Mouse (Mus musculus): ENCODE measurements around the gene Efemp2. TPM values are rescaled to one million over a fixed set of nuclear protein-coding genes. Genes with fewer than 3 reads are reported as not detected.
A peak's percentile ranks its signal among the peaks of the same experiment; 100 is the strongest.

Efemp2 gene
- polyA plus RNA-seq, 1 experiment, result 177 TPM

DNA sequence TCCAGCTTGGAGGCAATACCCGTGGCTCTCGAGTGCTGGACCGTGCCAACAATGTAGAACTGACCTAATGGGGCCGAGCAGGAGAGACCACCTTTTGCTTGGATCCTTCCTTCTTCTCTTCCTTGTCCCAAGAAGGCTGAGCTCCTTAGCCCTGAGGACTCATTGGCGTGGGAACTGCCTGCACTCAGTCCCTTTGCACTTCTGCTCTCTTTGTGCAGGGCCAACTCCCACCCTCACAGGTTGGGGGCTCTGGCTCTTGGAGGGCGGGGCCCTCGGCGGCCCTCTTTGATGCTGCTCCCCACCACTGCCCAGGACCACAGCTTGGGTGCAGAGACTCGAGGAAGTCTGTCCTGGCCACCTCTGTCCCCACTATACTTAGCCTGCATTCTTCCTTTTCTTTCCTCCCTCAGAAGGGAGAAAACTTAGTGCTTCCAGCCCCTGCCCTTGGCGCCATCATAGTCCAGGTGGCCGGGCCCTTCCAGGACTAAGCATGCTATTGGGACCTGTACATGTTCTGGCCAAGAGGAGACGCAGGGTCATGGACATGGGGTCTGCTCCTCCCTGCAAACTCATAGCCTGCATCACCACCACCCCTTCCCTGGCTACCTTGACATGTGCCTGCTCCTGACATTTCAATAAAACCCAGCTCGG is 47.0 kb upstream of the Efemp2 start:
- TF ChIP-seq MYOD1 (IDR thresholded peaks at IDR 0.05; ENCODE audit: control insufficient read depth, insufficient read length, low read depth) (no peak), MYOG (IDR thresholded peaks at IDR 0.05; ENCODE audit: control insufficient read depth, extremely low read depth, insufficient read length) (no peak), CEBPB (IDR thresholded peaks at IDR 0.05; ENCODE audit: low read depth) (no peak), MAX (IDR thresholded peaks at IDR 0.05) (no peak), CTCF (IDR thresholded peaks at IDR 0.05; ENCODE audit: control insufficient read depth, insufficient read depth, insufficient read length) (no peak), FOSL1 (IDR thresholded peaks at IDR 0.05; ENCODE audit: insufficient read depth, low read length, poor library complexity, severe bottlenecking) (no peak)
- H3K27me3 ChIP-seq (ENCODE audit: control insufficient read depth, insufficient read depth, insufficient read length), result no peaks in the 10 kb centered on the region
- peaks cover 32% of the 10 kb centered on the region for H3K36me3 ChIP-seq (ENCODE audit: control insufficient read depth, insufficient read depth)
- H3K79me2 ChIP-seq (ENCODE audit: control insufficient read depth, insufficient read depth), result peaks cover 67% of the 10 kb centered on the region
- H3K4me3 ChIP-seq (ENCODE audit: insufficient read depth, poor library complexity, severe bottlenecking), result peak overlapping the region; percentile 95
- peaks cover 36% of the 10 kb centered on the region for H3K79me3 ChIP-seq (ENCODE audit: low read depth)
- H3ac ChIP-seq (ENCODE audit: control insufficient read depth, insufficient read length, low read depth), result peak overlapping the region; percentile 33

- no peak overlapping the region for H3K4me3 ChIP-seq (ENCODE audit: insufficient read depth, poor library complexity, severe bottlenecking)
- TF ChIP-seq CEBPB (IDR thresholded peaks at IDR 0.05; ENCODE audit: low read depth) (no peak), USF1 (IDR thresholded peaks at IDR 0.05; ENCODE audit: low read depth) (no peak), MAX (IDR thresholded peaks at IDR 0.05) (peak; percentile 35), CTCF (IDR thresholded peaks at IDR 0.05; ENCODE audit: control insufficient read depth, insufficient read depth, insufficient read length) (no peak)
These were observed 45.7 kb upstream of the Efemp2 start for GRCm38 (mm10) chr19:5428083-5428482.

GRCm38 (mm10) chr19:5429219-5429618 is 44.5 kb upstream of the Efemp2 start:
- no peaks in the 10 kb centered on the region for H3K27me3 ChIP-seq (ENCODE audit: control insufficient read depth, insufficient read depth, insufficient read length)
- peaks cover 23% of the 10 kb centered on the region for H3K79me3 ChIP-seq (ENCODE audit: low read depth)
- H3K79me2 ChIP-seq (ENCODE audit: control insufficient read depth, insufficient read depth), result peaks cover 42% of the 10 kb centered on the region
- peak overlapping the region; percentile 3 for H3ac ChIP-seq (ENCODE audit: control insufficient read depth, insufficient read length, low read depth)
- TF ChIP-seq MYOD1 (IDR thresholded peaks at IDR 0.05; ENCODE audit: control insufficient read depth, insufficient read length, low read depth) (no peak), MAX (IDR thresholded peaks at IDR 0.05) (peak; percentile 55)
- H3K4me3 ChIP-seq (ENCODE audit: insufficient read depth, poor library complexity, severe bottlenecking), result no peak overlapping the region
- H3K36me3 ChIP-seq (ENCODE audit: control insufficient read depth, insufficient read depth), result peaks cover 14% of the 10 kb centered on the region

More at GRCm38 (mm10) chr19:5428083-5428482, 45.7 kb upstream of the Efemp2 start:
- peaks cover 54% of the 10 kb centered on the region for H3K79me2 ChIP-seq (ENCODE audit: control insufficient read depth, insufficient read depth)
- H3ac ChIP-seq (ENCODE audit: control insufficient read depth, insufficient read length, low read depth), result no peak overlapping the region
- H3K27me3 ChIP-seq (ENCODE audit: control insufficient read depth, insufficient read depth, insufficient read length), result no peaks in the 10 kb centered on the region
- peaks cover 19% of the 10 kb centered on the region for H3K36me3 ChIP-seq (ENCODE audit: control insufficient read depth, insufficient read depth)
- peaks cover 33% of the 10 kb centered on the region for H3K79me3 ChIP-seq (ENCODE audit: low read depth)

DNA sequence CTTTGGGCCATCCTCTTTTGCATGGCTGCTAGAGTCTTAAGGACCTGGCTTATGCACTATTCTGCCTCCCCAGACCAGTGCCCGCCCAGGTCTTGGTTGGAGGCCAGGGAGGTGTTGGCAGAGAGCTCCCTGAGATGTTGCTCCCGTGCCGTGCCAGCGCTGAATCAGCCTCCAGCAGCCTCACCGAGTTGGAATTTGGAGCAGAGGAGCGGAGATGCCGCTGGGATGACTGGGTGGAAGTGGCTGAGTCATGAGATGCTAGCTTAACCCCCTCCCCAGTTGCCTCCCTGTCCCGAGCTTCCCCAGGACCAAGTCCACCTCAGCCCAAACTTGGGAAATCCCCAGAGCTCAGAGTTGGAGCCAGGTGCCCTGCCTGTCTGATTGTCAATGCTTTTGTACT is 43.9 kb upstream of the Efemp2 start:
- H3K27me3 ChIP-seq (ENCODE audit: control insufficient read depth, insufficient read depth, insufficient read length), result no peaks in the 10 kb centered on the region
- peaks cover 14% of the 10 kb centered on the region for H3K36me3 ChIP-seq (ENCODE audit: control insufficient read depth, insufficient read depth)
- TF ChIP-seq MYOG (IDR thresholded peaks at IDR 0.05; ENCODE audit: control insufficient read depth, extremely low read depth, insufficient read length) (no peak), MYOD1 (IDR thresholded peaks at IDR 0.05; ENCODE audit: control insufficient read depth, insufficient read length, low read depth) (peak; percentile 49), CEBPB (IDR thresholded peaks at IDR 0.05; ENCODE audit: low read depth) (no peak), USF1 (IDR thresholded peaks at IDR 0.05; ENCODE audit: low read depth) (no peak), MAX (IDR thresholded peaks at IDR 0.05) (no peak), FOSL1 (IDR thresholded peaks at IDR 0.05; ENCODE audit: insufficient read depth, low read length, poor library complexity, severe bottlenecking) (peak; percentile 95), CTCF (IDR thresholded peaks at IDR 0.05; ENCODE audit: control insufficient read depth, insufficient read depth, insufficient read length) (no peak)
- peaks cover 39% of the 10 kb centered on the region for H3K79me2 ChIP-seq (ENCODE audit: control insufficient read depth, insufficient read depth)
- H3K79me3 ChIP-seq (ENCODE audit: low read depth), result peaks cover 23% of the 10 kb centered on the region
- H3ac ChIP-seq (ENCODE audit: control insufficient read depth, insufficient read length, low read depth), result peak overlapping the region; percentile 76
- no peak overlapping the region for H3K4me3 ChIP-seq (ENCODE audit: insufficient read depth, poor library complexity, severe bottlenecking)

DNA sequence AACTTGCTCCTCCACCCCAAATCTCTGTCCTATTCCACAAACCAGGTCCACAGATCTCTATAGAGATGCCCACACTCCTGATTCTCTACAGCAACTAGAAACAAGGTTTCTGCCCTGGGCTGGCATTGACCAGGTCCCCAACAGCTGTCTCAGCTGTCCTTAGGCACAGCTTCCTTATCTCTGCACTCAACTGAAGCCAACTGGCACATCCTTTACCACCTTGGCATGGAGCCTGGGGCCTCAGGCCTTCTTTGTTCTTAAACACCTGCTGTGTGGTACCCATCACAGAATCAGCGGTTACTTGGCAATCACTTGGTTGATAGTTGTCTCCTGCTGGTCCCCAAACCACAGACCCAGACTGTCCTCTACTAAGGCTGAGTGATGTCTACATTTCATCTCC is 43.3 kb upstream of the Efemp2 start:
- peaks cover 14% of the 10 kb centered on the region for H3K36me3 ChIP-seq (ENCODE audit: control insufficient read depth, insufficient read depth)
- H3ac ChIP-seq (ENCODE audit: control insufficient read depth, insufficient read length, low read depth), result no peak overlapping the region
- TF ChIP-seq MYOD1 (IDR thresholded peaks at IDR 0.05; ENCODE audit: control insufficient read depth, insufficient read length, low read depth) (peak; percentile 93), CEBPB (IDR thresholded peaks at IDR 0.05; ENCODE audit: low read depth) (no peak)
- H3K27me3 ChIP-seq (ENCODE audit: control insufficient read depth, insufficient read depth, insufficient read length), result no peaks in the 10 kb centered on the region
- H3K4me3 ChIP-seq (ENCODE audit: insufficient read depth, poor library complexity, severe bottlenecking), result no peak overlapping the region
- peaks cover 22% of the 10 kb centered on the region for H3K79me3 ChIP-seq (ENCODE audit: low read depth)
- peaks cover 35% of the 10 kb centered on the region for H3K79me2 ChIP-seq (ENCODE audit: control insufficient read depth, insufficient read depth)

DNA sequence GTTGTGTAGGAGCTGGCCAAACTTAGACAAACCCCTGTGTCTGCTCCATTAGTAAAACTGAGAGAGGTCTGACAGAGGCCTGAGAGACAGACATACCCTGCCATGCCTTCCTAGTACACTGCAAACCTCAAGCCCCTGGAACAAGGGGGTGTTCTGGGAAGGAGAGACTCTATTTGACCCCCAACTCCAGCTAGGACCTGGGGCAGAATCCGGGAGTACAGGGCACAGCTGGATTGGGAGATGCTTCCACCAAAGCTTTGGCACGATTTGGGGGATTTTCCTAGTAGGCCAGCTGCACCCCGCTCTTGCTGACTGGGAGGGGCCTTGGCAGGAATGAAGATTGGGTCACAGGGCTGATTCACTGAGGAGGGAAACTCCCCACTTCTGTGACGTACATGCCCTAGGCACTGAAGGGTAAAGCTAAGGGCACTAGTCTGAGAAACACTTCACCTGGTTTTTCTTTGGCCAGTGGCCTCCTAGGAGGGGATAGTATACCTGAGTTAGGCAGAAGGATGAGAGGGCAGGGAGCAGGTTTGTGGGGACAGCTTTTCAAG is 41.8 kb upstream of the Efemp2 start:
- Histone ChIP-seq H3K79me3 (ENCODE audit: low read depth) (peaks cover 6% of the 10 kb centered on the region), H3K79me2 (ENCODE audit: control insufficient read depth, insufficient read depth) (peaks cover 19% of the 10 kb centered on the region), H3K4me3 (ENCODE audit: insufficient read depth, poor library complexity, severe bottlenecking) (no peak overlapping the region), H3K36me3 (ENCODE audit: control insufficient read depth, insufficient read depth) (peaks cover 4% of the 10 kb centered on the region), H3ac (ENCODE audit: control insufficient read depth, insufficient read length, low read depth) (peak overlapping the region; percentile 4), H3K27me3 (ENCODE audit: control insufficient read depth, insufficient read depth, insufficient read length) (no peaks in the 10 kb centered on the region)
- TF ChIP-seq MAX (IDR thresholded peaks at IDR 0.05) (no peak), MYOG (IDR thresholded peaks at IDR 0.05; ENCODE audit: control insufficient read depth, extremely low read depth, insufficient read length) (no peak), FOSL1 (IDR thresholded peaks at IDR 0.05; ENCODE audit: insufficient read depth, low read length, poor library complexity, severe bottlenecking) (no peak), USF1 (IDR thresholded peaks at IDR 0.05; ENCODE audit: low read depth) (no peak), CTCF (IDR thresholded peaks at IDR 0.05; ENCODE audit: control insufficient read depth, insufficient read depth, insufficient read length) (no peak), CEBPB (IDR thresholded peaks at IDR 0.05; ENCODE audit: low read depth) (peak; percentile 58), MYOD1 (IDR thresholded peaks at IDR 0.05; ENCODE audit: control insufficient read depth, insufficient read length, low read depth) (peak; percentile 18)

All from C2C12 (cell line).